ENCODE assay signal across 21 mouse cellular contexts in the genomic region with DNA sequence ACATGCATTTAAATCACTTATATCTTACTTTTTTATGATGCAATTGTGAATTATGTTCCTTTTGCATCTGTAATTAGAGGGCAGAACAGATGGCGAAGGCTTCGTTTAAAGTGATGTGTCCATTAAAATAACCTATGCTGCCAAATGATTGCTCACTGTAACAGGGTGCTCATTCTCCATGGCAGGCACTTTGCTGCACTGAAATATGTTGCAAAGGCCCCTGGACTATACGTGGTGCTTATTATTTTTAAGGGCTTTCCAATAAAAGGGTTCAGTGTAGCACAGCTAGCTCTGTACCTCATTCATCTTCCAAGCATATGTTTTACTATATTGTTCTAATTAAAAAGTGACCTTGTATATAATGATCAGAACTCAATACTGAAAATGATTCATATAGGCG.
"Had no signal": no experiment of that assay in that cellular context is flagged by ENCODE, and none has a peak within 500 bp of the region (broad histone marks: within the 10 kb centered on the region; RNA-seq: fewer than 3 reads in every experiment).

No protein-coding gene starts in this region.

- H3K27ac ChIP-seq: limb, embryonic 12.5 days; limb, embryonic 15.5 days; liver, embryonic 14.5 days; macrophage; midbrain, embryonic 13.5 days; neural tube, embryonic 12.5 days; stomach, postnatal 0 days had no signal

- H3K27me3 ChIP-seq: limb, embryonic 15.5 days; midbrain, embryonic 13.5 days; neural tube, embryonic 12.5 days had no signal

- ATAC-seq: intestine, embryonic 16.5 days; liver, postnatal 0 days; lung, postnatal 0 days; midbrain, embryonic 13.5 days had no signal

- DNase-seq: kidney, adult 18-20 months; kidney, postnatal 4 days; left cerebral cortex, postnatal 4 days; liver, postnatal 0 days; lung, embryonic 14.5 days; right cerebral cortex, adult 18-20 months; right cerebral cortex, postnatal 14 days; right cerebral cortex, postnatal 4 days; thymus, adult 2 months; thymus, postnatal 14 days; thymus, postnatal 4 days had no signal

- H3K4me2 ChIP-seq: limb, embryonic 12.5 days; limb, embryonic 15.5 days; liver, embryonic 11.5 days; lung, embryonic 14.5 days; midbrain, embryonic 13.5 days; neural tube, embryonic 12.5 days had no signal

- H3K9ac ChIP-seq: limb, embryonic 12.5 days; limb, embryonic 15.5 days; liver, embryonic 14.5 days; liver, postnatal 0 days; lung, embryonic 14.5 days; midbrain, embryonic 13.5 days; neural tube, embryonic 12.5 days had no signal

- H3K4me3 ChIP-seq: limb, embryonic 12.5 days; limb, embryonic 15.5 days; midbrain, embryonic 13.5 days; neural tube, embryonic 12.5 days had no signal

- H3K36me3 ChIP-seq: limb, embryonic 12.5 days; limb, embryonic 15.5 days; midbrain, embryonic 13.5 days; neural tube, embryonic 12.5 days had no signal

- H3K9me3 ChIP-seq: limb, embryonic 12.5 days; limb, embryonic 15.5 days; midbrain, embryonic 13.5 days; neural tube, embryonic 12.5 days had no signal

- H3K4me1 ChIP-seq: limb, embryonic 15.5 days; midbrain, embryonic 13.5 days had no signal
